Mouse (Mus musculus) neural tube, embryonic 12.5 days (tissue): ENCODE measurements around the gene Tango6. TPM values are rescaled to one million over a fixed set of nuclear protein-coding genes. Genes with fewer than 3 reads are reported as not detected.
"Not testable (repeated sequence)": the region's sequence is repeated elsewhere in the genome, so short reads cannot be mapped to it uniquely, and the experiment has no call there.

ENCODE experiments used
- ATAC-seq: fragments of 200-750 bp; cut with Nextera tagmentation; 2 replicates; pipeline ENCODE4 v1.8.0; 2017; ENCODE audit warnings: low read depth, mild to moderate bottlenecking, moderate TSS enrichment, moderate library complexity; ENCODE audit not compliant: low FRiP score
- H3K27ac ChIP-seq: fragments of 300-500 bp; sonication (generic); 2 replicates; pipeline ENCODE4 v1.5.1; 2016
- H3K27me3 ChIP-seq: fragments of 300-500 bp; sonication (generic); replicated peaks from 2 replicates; pipeline ENCODE4 v1.6.1; 2016; ENCODE audit warnings: mild to moderate bottlenecking
- H3K36me3 ChIP-seq: fragments of 300-500 bp; sonication (generic); 2 replicates; pipeline ENCODE4 v1.6.1; 2016; ENCODE audit warnings: mild to moderate bottlenecking
- H3K4me1 ChIP-seq: fragments of 300-500 bp; sonication (generic); 2 replicates; pipeline ENCODE4 v1.6.1; 2016
- H3K4me2 ChIP-seq: fragments of 300-500 bp; sonication (generic); replicated peaks from 2 replicates; pipeline ENCODE4 v1.6.1; 2016; ENCODE audit warnings: mild to moderate bottlenecking
- H3K4me3 ChIP-seq: fragments of 300-500 bp; sonication (generic); 2 replicates; pipeline ENCODE4 v1.5.1; 2016
- H3K9ac ChIP-seq: fragments of 300-500 bp; sonication (generic); 2 replicates; pipeline ENCODE4 v1.6.1; 2016; ENCODE audit warnings: mild to moderate bottlenecking
- H3K9me3 ChIP-seq: fragments of 300-500 bp; sonication (generic); 2 replicates; pipeline ENCODE4 v1.6.1; 2016; ENCODE audit warnings: mild to moderate bottlenecking
- WGBS: fragments of 180-500 bp; shearing (Covaris S2); methylation state at CpG from one replicate; pipeline ENCODE4 v1.1.7; 2016; 5-methylcytosine and 5-hydroxymethylcytosine counted together
- polyA plus RNA-seq: library from polyadenylated mRNA; unstranded; fragments of >200 nt; fragmentation: Nextera tagmentation; extraction: Ambion mirVana; gene quantifications from 2 replicates; pipeline ENCODE4 v1.2.1, GENCODE M21; 2016

The Tango6 gene
- polyA plus RNA-seq, 1 experiment from 2014 or later, result 8.9 TPM

DNA sequence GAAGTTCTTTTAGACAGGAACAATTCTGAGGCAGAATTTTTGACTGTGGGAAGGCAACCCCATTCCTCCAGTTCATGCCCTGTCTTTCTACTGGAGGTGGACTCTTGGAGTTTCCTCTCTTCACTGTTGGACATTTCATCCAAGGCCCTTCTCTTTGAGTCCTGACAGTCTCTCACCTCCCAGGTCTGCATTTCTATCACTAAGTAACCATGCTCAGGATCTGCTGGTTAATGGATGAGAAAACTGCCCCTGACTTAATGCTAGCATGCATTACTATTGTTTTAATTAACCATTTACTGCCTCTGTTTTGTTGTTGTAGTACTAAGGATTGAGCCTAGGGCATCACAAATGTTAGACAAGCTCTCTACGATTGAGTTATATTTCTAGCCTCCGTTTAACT is 82.7 kb downstream of the Tango6 start:
- no peak for ATAC-seq
- Histone ChIP-seq H3K27me3 (no peaks in the 10 kb centered on the region), H3K9ac (no peak overlapping the region), H3K9me3 (no peaks in the 10 kb centered on the region), H3K36me3 (no peaks in the 10 kb centered on the region), H3K27ac (no peak overlapping the region), H3K4me1 (0 out of 2 replicates have a peak, but pooled peaks cover 3% of the 10 kb centered on the region), H3K4me2 (no peak overlapping the region), H3K4me3 (no peak overlapping the region)
- 94% methylated on average over 2 of the region's 2 CpGs for WGBS

DNA sequence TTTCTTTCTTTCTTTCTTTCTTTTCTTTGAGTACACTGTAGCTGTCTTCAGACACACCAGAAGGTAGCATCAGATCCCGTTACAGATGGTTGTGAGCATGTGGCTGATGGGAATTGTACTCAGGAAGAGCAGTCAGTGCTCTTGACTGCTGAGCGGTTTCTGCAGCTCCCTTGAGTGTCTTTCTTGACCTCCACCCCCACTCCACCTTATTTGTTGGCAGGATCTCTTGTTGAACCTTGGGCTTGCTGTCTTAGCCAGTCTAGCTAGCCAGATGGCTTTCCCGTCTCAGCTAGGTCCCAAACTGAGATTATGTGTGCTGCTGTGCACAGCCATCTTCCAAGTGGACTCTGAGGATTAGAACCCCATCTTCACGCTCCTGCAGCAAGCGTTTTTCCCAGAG is 83.9 kb downstream of the Tango6 start:
- Histone ChIP-seq H3K4me3 (no peak overlapping the region), H3K4me2 (no peak overlapping the region), H3K36me3 (no peaks in the 10 kb centered on the region), H3K9ac (no peak overlapping the region), H3K4me1 (0 out of 2 replicates have a peak, but pooled peaks cover 3% of the 10 kb centered on the region), H3K27me3 (no peaks in the 10 kb centered on the region), H3K27ac (no peak overlapping the region), H3K9me3 (no peaks in the 10 kb centered on the region)
- no peak for ATAC-seq
- 88% methylated on average over 5 of the region's 5 CpGs for WGBS

- Histone ChIP-seq H3K27me3 (no peaks in the 10 kb centered on the region), H3K9me3 (no peaks in the 10 kb centered on the region), H3K4me2 (no peak overlapping the region), H3K36me3 (no peaks in the 10 kb centered on the region), H3K4me1 (no peaks in the 10 kb centered on the region), H3K4me3 (no peak overlapping the region), H3K9ac (no peak overlapping the region), H3K27ac (no peak overlapping the region)
- no peak for ATAC-seq
- WGBS, result 85% methylated on average over 13 of the region's 13 CpGs
Measured at GRCm38 (mm10) chr8:106769147-106769805, 86.4 kb downstream of the Tango6 start.

DNA sequence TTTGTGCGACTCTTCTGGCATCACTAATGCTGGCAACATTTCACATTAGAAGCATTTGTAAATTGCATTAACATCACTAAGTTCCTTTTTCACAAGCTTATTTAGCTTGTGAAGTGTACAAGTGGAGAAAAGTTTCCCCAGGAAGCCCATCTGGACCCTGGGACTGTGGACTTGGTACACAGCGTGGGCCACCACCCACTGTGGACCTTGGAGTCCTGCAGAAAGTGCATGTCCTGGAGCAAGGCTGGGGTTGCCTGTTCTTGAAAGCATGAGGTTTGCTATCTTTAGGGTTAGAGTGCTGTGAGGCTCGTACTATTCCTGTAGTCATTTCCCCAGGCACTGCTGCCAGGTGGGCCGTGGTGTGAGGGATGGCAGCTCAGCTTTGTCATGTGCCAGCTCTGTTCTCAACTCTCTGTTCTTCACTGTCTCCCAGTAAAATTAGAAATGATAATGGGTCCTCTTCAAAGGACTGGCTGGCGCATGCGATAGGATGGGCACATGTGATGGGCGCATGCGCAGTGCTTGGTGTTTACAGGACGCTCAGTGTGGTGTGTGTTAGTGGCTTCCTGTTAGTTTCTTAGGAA is 87.8 kb downstream of the Tango6 start:
- no peaks in the 10 kb centered on the region for H3K9me3 ChIP-seq
- no peak overlapping the region for H3K4me3 ChIP-seq
- H3K36me3 ChIP-seq, result no peaks in the 10 kb centered on the region
- WGBS, result 92% methylated on average over 9 of the region's 9 CpGs
- no peak overlapping the region for H3K4me2 ChIP-seq
- no peak overlapping the region for H3K27ac ChIP-seq
- H3K27me3 ChIP-seq, result no peaks in the 10 kb centered on the region
- no peaks in the 10 kb centered on the region for H3K4me1 ChIP-seq
- no peak for ATAC-seq
- H3K9ac ChIP-seq, result no peak overlapping the region

- Histone ChIP-seq H3K4me2 (no peak overlapping the region), H3K9me3 (no peaks in the 10 kb centered on the region), H3K27ac (no peak overlapping the region), H3K9ac (no peak overlapping the region), H3K36me3 (no peaks in the 10 kb centered on the region), H3K4me1 (no peaks in the 10 kb centered on the region), H3K27me3 (no peaks in the 10 kb centered on the region), H3K4me3 (no peak overlapping the region)
- no peak for ATAC-seq
- 86% methylated on average over 6 of the region's 6 CpGs for WGBS
Measured at GRCm38 (mm10) chr8:106772094-106772493, 89.2 kb downstream of the Tango6 start.

GRCm38 (mm10) chr8:106772501-106772900 is 89.6 kb downstream of the Tango6 start:
- ATAC-seq, result no peak
- Histone ChIP-seq H3K4me2 (no peak overlapping the region), H3K27ac (no peak overlapping the region), H3K4me1 (no peaks in the 10 kb centered on the region), H3K27me3 (no peaks in the 10 kb centered on the region), H3K36me3 (no peaks in the 10 kb centered on the region), H3K9ac (no peak overlapping the region), H3K4me3 (no peak overlapping the region), H3K9me3 (no peaks in the 10 kb centered on the region)
- 87% methylated on average over 3 of the region's 3 CpGs for WGBS

DNA sequence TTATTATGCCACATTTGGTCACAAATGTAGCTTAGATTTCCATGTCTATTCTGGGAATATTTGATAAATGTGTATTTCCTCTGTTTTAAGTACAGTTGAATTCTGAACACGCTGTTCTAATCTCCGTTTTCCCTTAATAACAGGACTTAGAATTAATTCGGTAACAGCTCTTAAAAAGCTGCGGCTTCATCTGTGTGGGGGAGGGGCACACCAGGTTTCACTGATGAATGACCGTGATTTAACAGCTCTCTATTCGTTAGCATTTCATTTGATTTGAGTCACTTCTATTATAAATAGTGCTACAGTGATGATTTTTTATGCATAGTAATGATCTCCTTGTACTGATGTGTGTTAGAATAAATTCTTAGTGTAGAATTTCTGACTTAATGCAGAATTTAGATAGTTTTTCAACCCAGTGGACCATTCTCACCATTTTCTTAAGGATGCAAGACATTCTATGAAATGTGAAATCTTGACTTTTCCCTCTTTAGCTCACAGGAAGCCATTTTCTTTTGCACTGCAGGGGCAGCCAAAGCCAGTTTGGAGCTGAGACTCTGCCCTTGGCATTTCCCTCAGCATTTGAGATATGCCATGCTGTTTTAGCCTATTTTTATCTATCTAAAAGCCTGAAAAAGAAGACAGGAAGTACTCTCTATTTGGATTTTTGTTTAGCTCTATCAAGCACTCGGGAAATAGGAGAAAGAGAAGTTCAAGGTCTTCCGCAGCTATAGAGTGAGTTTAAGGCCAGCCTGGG is 91.9 kb downstream of the Tango6 start:
- Histone ChIP-seq H3K36me3 (no peaks in the 10 kb centered on the region), H3K9ac (no peak overlapping the region), H3K4me2 (no peak overlapping the region), H3K4me1 (no peaks in the 10 kb centered on the region), H3K27ac (no peak overlapping the region), H3K27me3 (no peaks in the 10 kb centered on the region), H3K9me3 (no peaks in the 10 kb centered on the region), H3K4me3 (no peak overlapping the region)
- ATAC-seq, result no peak
- WGBS, result 75% methylated on average over 8 of the region's 8 CpGs

- Histone ChIP-seq H3K4me3 (no peak overlapping the region), H3K27me3 (no peaks in the 10 kb centered on the region), H3K27ac (no peak overlapping the region), H3K4me1 (no peaks in the 10 kb centered on the region), H3K9ac (no peak overlapping the region), H3K36me3 (no peaks in the 10 kb centered on the region), H3K9me3 (no peaks in the 10 kb centered on the region), H3K4me2 (no peak overlapping the region)
- ATAC-seq, result no peak
- 73% methylated on average over 4 of the region's 4 CpGs for WGBS
Measured at GRCm38 (mm10) chr8:106789623-106790022, 106.8 kb downstream of the Tango6 start.

DNA sequence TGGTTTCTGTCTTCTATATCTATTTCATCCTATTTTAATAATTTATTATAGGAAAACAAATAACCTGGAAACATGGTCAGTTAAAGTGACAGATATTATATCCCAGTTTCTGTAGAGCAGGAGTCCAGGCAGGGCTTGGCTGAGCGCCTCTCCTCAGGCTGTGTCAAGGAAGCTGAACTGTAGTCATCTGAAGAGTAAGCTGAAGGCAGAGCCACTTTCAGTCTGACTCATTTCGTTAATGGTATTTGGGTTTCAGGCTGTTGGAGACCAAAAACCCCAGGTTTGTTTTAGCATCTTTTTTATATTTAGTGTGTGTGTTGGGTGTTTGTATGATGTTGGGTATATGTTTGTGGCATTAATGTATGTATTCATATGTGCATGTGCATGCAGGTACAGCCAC is 112.0 kb downstream of the Tango6 start:
- ATAC-seq, result no peak
- 96% methylated on average over 2 of the region's 2 CpGs for WGBS
- H3K9ac ChIP-seq, result no peak overlapping the region

DNA sequence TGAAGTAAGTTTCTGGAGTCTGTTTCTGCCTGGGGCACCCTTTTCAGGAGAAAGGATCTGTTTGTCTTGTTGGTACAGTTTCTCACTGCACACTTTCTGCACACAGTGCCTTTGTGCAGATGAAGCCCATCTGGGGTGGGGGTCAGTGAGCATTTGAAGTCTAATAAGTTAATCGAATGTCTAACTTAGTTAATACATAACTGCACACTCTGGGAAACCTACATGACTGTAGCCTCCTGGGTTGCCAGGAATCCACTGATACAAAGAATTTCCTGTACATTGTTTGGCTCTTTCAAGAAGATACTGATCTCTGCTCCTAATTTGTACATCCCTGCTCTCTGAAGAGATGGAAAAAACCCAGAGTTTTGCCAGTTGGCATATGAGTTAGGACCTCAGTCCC is 117.0 kb downstream of the Tango6 start:
- Histone ChIP-seq H3K27me3 (no peaks in the 10 kb centered on the region), H3K9ac (no peak overlapping the region), H3K36me3 (no peaks in the 10 kb centered on the region), H3K4me3 (no peak overlapping the region), H3K4me1 (no peaks in the 10 kb centered on the region), H3K4me2 (no peak overlapping the region), H3K9me3 (no peaks in the 10 kb centered on the region), H3K27ac (no peak overlapping the region)
- 64% methylated on average over 1 of the region's 1 CpGs for WGBS
- ATAC-seq, result no peak

More for the DNA sequence above, 112.0 kb downstream of the Tango6 start:
- H3K27ac ChIP-seq, result no peak overlapping the region
- H3K4me1 ChIP-seq, result no peaks in the 10 kb centered on the region
- H3K27me3 ChIP-seq, result no peaks in the 10 kb centered on the region
- H3K36me3 ChIP-seq, result no peaks in the 10 kb centered on the region
- no peaks in the 10 kb centered on the region for H3K9me3 ChIP-seq
- no peak overlapping the region for H3K4me2 ChIP-seq
- no peak overlapping the region for H3K4me3 ChIP-seq

DNA sequence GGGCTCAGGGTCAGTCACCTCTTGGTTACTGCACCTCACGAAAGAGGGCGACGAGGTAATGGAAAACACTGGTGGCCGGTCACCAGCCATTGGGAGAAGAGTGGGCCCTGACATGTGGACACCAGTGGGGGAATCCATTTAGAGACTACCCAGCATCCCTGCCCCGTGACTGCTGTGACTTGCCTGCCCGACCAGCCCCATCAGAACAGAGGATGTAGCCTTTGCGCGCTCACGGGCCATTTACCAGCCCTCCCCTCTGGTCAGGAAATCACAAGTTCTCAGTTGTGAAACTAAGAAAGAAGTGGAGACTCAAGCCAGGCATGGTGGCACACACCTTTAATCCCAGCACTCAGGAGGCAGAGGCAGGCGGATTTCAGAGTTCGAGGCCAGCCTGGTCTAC is 118.4 kb downstream of the Tango6 start:
- no peak overlapping the region for H3K4me3 ChIP-seq
- ATAC-seq, result no peak
- H3K4me1 ChIP-seq, result no peaks in the 10 kb centered on the region
- 91% methylated on average over 11 of the region's 11 CpGs for WGBS
- no peaks in the 10 kb centered on the region for H3K36me3 ChIP-seq
- H3K27me3 ChIP-seq, result no peaks in the 10 kb centered on the region
- H3K9me3 ChIP-seq, result no peaks in the 10 kb centered on the region
- no peak overlapping the region for H3K9ac ChIP-seq
- no peak overlapping the region for H3K4me2 ChIP-seq
- H3K27ac ChIP-seq, result no peak overlapping the region

DNA sequence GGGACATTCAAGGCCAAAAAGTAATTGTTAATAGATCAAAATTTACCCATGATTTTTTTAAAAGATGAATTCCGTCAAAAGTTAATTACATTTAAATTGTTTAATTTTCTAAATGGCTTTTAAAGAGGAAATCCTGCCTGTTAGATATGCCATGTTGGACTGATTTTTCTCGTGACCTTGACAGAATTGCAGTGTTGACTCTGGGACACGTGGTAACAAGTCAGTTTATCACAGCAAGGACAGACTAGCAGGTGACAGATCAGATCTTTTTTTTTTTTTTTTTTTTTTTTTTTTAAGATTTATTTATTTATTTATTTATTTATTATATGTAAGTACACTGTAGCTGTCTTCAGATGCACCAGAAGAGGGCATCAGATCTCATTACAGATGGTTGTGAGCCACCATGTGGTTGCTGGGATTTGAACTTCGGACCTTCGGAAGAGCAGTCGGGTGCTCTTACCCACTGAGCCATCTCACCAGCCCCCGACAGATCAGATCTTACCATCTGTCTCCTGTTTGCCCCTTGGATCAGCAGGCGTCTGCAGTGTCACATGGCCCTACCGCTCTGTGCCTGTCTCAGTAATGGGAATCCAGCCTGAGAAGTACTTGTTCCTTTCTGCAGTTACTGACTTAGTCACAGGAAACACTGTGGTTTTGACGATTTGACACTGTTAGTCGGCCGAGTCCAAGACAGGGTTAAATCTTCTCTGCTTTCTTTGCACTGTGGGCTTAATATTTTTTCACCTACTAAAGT is 119.7 kb downstream of the Tango6 start:
- H3K4me3 ChIP-seq, ATAC-seq: not testable (repeated sequence)

More for the DNA sequence above, 119.7 kb downstream of the Tango6 start:
- not testable (repeated sequence) for H3K9ac ChIP-seq, H3K36me3 ChIP-seq, H3K4me2 ChIP-seq, H3K27ac ChIP-seq, H3K4me1 ChIP-seq, H3K27me3 ChIP-seq, H3K9me3 ChIP-seq
- 86% methylated on average over 12 of the region's 12 CpGs for WGBS
